Mouse (Mus musculus) cortical plate, adult 2 months (tissue): Measurements from ENCODE around the gene Pygo1.

ENCODE experiments used
- CTCF ChIP-seq: fragments of 200-500 bp; IDR thresholded peaks from 2 replicates; pipeline ENCODE4 v1.5.1; 2011; ENCODE audit warnings: mild to moderate bottlenecking, control low read depth, low read length; ENCODE audit not compliant: insufficient read depth; ENCODE audit errors: extremely low read depth
- POLR2A ChIP-seq: fragments of 200-500 bp; IDR thresholded peaks from 2 replicates; pipeline ENCODE4 v1.6.1; 2011; ENCODE audit warnings: mild to moderate bottlenecking, low read length, control low read depth; ENCODE audit not compliant: insufficient read depth; ENCODE audit errors: extremely low read depth

GRCm38 (mm10) chr9:72961346-72961745 lies 35.9 kb downstream of the Pygo1 start:
- no peak for TF ChIP-seq POLR2A
- no peak for TF ChIP-seq CTCF
